Mouse (Mus musculus): ENCODE measurements around the gene Soat2.
"Not testable (repeated sequence)": the region's sequence is repeated elsewhere in the genome, so short reads cannot be mapped to it uniquely, and the experiment has no call there.

Soat2 gene

DNA sequence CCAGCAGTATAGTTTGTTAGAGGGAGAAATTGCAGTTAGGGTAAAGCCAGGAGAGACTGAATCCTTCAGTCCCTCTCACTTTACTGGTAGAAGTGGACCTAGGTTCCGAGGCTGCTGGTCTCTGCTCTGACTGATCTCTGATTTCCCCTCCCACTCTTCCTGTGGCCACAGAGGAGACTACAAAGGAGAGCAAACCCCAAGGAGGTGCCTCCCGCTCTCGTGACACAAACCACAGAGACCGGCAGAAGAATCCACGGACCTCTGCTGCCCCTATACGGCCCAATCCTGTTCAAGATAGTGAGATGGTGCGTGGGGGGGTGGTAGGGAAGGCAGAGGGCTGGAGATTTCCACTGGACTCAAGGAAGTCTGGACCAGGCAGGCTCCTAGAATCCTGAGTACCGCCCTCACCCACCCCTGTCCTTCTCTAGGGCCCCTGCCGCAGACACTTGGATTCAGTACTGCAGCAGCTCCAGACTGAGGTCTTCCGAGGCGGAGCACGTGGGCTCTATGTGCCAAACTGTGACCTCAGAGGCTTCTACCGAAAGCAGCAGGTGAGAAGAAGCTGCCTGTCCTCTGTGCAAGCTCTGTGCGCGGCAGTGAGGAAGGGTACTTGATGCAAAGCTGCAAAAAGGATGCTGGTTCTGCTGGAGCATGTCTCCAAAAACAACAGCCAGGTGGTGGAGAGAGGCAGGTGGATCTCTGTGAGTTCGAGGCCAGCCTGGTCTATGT is 2.5 kb upstream of the Soat2 start:
- DNase-seq (ENCODE audit: low spot score) = no peak

DNA sequence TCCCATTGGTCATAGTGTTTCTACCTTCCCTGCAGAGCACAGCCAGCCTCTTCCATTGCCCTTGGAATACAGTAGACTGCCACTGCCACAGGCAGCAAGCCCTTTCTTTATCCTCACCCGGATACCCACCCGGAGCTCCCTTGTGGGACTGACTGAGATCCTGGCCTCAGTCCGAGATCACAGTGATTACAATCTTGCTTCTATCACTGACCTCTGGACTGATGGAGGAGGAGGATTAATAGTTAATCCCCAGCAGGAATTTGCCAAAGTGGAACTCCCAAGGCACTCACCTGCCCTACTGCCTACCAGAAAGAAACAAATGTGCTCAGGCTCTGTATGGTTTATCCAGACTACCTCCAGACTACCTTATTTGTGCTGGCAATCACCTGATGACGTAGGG is 765 bp upstream of the Soat2 start:
- DNase-seq (ENCODE audit: low spot score) = no peak

DNA sequence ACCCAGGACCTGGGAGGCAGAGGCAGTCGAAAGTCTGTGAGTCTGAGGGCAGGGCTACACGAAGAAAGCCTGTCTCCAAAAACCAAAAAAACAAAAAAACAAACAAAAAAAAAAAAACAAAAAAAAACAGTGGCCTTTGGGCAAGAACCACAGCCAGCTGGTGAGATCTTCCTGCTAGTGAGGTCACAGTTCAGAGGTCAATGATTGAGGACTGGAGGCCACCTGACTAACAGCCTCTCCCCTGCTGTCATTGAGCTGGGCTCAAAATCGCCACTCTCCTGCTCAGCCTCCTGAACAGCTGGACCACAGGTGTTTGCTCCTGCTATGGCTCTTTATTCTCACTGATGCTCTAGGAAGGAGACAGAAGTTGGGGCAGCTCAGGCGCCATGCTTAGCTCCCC is 2.3 kb downstream of the Soat2 start:
- DNase-seq (ENCODE audit: low spot score) = no peak

GRCm38 (mm10) chr15:102155006-102155405 is 4.7 kb downstream of the Soat2 start:
- DNase-seq (ENCODE audit: low spot score) = not testable (repeated sequence)

- no peak for DNase-seq (ENCODE audit: low spot score)
Observed at GRCm38 (mm10) chr15:102156836-102157235, 6.5 kb downstream of the Soat2 start.

GRCm38 (mm10) chr15:102160415-102161060 is 10.2 kb downstream of the Soat2 start:
- DNase-seq (ENCODE audit: low spot score) = no peak

GRCm38 (mm10) chr15:102163900-102164693 is 13.8 kb downstream of the Soat2 start:
- no peak for DNase-seq (ENCODE audit: low spot score)

GRCm38 (mm10) chr15:102165468-102166100 is 15.3 kb downstream of the Soat2 start:
- no peak for DNase-seq (ENCODE audit: low spot score)

DNA sequence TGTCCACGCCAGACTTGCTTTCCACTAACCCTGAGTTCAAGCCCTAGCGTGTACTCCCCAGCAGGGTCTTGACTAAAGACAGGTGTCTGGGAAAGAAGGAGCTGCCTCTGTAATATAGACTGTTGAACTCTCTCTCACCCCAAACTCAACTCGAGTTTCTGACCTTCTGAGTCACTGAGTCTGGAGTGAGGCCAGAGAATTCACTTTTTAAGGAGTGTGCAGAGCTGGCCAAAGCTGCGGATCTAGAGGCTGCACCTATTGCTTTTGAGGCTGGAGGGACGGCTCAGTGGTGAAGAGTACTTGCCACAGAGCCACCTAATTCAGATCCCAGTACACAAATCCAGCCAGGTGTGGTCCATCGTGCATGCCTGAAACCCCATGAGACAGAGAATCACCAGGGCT is 17.3 kb downstream of the Soat2 start:
- DNase-seq (ENCODE audit: low spot score) = no peak

DNA sequence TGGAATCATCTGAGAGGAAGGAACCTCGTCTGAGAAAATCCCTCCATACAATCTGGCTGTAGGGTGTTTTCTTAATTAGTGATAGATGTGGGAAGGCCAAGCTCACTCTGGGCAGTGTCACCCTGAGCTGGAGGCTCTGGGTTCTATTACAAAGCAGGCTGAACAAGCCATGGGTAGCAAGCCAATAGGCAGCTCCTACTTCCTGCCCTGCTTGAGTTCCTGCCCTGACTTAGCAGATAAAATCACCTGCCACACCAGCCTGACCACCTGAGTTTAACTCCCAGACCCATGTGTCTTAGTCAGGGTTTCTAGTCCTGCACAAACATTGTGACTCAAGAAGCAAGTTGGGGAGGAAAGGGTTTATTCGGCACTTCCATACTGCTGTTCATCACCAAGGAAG is 18.7 kb downstream of the Soat2 start:
- DNase-seq (ENCODE audit: low spot score) = no peak

DNA sequence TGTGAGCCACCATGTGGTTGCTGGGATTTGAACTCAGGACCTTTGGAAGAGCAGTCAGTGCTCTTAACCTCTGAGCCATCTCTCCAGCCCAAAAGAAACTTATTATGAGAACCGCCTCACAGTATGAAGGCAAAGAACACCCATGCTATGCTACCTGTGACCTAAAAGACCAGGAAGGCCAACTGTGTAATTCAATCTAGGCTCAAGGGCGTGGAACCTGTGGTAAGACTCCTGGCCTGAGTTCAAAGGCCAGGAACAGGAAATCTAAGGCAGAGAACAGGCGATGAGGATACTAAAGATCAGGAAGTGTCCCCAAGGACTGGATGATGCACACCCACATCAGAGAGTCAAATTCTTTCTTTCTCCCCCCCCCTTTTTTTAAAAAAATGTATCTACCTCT is 23.3 kb downstream of the Soat2 start:
- DNase-seq (ENCODE audit: low spot score) = no peak

DNA sequence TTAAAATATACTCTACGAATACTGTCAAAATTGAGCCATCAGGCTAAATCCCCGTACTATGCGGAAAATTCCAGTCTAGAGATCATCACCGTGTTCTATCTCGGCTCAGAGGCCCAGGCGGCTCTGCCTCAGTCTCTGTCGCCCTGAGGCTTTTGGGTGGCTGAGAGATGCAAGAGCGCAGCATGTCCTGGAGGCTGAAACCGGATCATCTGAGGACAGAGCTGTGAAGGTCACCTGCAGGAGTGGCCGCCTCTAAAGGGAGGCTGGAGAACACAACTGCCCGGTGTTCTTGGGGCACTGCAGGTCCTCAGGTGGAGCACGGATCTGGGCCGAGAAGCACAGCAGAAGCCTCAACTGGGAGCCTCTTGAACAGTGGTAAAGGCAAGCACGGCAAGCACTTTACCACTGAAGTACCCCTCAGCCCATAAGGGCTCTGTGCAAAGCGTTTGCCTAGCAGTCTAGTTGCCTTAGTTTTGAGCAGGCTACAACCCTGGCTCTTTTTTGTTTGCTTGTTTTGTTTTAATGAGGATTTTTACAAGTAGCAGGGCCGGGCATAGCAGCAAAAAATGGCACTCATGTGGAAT is 25.5 kb downstream of the Soat2 start:
- no peak for DNase-seq (ENCODE audit: low spot score)

GRCm38 (mm10) chr15:102176571-102177316 is 26.4 kb downstream of the Soat2 start:
- no peak for DNase-seq (ENCODE audit: low spot score)

- no peak for DNase-seq (ENCODE audit: low spot score)
Observed at GRCm38 (mm10) chr15:102177417-102177816, 27.1 kb downstream of the Soat2 start.

GRCm38 (mm10) chr15:102178279-102178678 is 28.0 kb downstream of the Soat2 start:
- DNase-seq (ENCODE audit: low spot score) = peak; percentile 76

DNA sequence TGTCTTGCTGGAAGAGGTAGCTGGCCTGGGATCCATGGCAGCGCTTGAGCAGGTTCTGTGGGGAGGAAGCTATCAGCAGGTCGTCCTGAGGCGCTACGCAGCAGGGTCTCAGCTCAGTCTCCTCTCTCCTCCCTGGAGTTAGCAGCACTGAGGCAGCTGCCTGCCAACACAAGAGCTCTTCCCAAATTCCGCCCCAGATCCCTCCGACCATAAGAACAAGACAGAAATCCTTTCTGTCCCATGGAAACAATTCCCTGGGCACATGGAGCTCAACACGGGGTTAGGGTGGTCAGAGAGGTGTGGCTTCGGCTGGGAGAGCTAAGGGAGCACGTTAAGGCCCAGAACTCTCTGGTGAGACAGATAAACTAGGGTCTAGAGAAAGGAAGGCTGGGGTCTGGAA is 28.8 kb downstream of the Soat2 start:
- no peak for DNase-seq (ENCODE audit: low spot score)

- no peak for DNase-seq (ENCODE audit: low spot score)
Observed at GRCm38 (mm10) chr15:102179924-102180323, 29.6 kb downstream of the Soat2 start.

GRCm38 (mm10) chr15:102183076-102183475 is 32.8 kb downstream of the Soat2 start:
- no peak for DNase-seq (ENCODE audit: low spot score)

DNA sequence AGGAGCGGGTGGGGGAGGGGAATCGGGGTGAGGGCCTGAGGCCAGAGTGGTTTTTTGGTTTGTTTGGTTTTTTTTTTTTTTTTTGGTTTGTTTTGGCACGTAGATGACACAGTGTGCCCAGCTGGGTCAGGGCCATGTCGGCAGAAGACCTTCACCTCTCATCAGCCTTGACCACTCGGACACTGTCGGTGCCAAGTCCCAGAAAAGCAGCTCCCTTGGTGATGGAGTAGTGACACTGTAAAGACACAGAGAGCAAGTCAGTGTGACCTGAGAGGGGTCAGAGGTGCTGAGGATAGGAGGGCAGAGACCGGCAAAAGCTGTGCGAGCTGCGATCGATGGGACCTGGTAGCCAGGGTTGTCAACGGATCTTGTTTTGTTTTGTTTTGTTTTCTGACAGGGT is 35.9 kb downstream of the Soat2 start:
- DNase-seq (ENCODE audit: low spot score) = no peak

DNA sequence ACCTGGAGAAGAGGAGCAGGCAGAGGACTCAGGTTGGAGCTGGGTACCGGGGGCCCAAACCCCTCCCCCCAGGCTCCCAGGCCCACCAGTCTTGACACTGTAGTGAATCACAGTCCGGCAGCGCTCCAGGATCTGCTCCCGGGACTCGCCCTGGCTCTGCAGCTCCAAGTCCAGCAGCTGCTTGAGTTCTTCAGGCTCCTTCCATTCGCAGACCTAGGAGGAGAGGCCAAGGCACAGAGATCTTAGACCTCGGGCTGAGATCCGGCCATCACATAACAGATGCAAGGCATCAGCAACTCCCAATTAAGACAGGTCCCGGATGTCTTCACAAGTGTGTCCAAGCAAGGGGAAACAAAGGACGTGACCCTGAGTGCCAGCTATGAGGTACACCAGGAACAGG is 37.8 kb downstream of the Soat2 start:
- no peak for DNase-seq (ENCODE audit: low spot score)

DNA sequence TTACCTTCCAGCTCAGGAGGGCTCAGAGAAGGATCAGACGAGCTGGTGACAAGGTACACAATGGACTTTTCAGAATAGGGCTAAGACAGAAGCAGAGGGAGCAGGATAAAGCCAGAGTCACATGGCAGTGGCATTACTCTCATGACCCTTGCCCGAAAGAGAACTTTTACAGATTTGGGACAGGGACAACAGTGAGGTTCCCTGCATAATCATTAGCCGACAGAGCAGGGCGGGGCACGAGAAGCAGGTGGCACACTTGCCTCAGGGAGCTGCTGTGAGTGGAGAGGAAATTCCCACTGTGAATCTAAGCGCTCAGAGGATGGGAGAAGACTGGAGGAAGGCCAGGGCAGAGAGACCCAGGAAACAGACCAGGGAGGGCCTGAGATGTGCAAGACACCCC is 38.6 kb downstream of the Soat2 start:
- no peak for DNase-seq (ENCODE audit: low spot score)
